Mouse (Mus musculus) cerebellum, adult 2 months (tissue): ENCODE measurements around the gene Mbl2. TPM values are rescaled to one million over a fixed set of nuclear protein-coding genes. Genes with fewer than 3 reads are reported as not detected.
"Not testable (repeated sequence)": the region's sequence is repeated elsewhere in the genome, so short reads cannot be mapped to it uniquely, and the experiment has no call there.

Experiments
- DNase-seq, 2 experiments: peaks; one replicate each; pipeline ENCODE4 v3.0.0; 2021
- H3K27ac ChIP-seq: fragments of 200-500 bp; 2 replicates; pipeline ENCODE4 v1.5.1; 2012; ENCODE audit warnings: low read length, control low read depth, inconsistent platforms; ENCODE audit not compliant: insufficient read depth
- H3K27me3 ChIP-seq: fragments of 200-500 bp; 2 replicates; pipeline ENCODE4 v1.6.1; 2012; ENCODE audit warnings: inconsistent platforms, mild to moderate bottlenecking, low read length, moderate library complexity; ENCODE audit not compliant: control insufficient read depth, insufficient read depth
- H3K4me1 ChIP-seq: fragments of 200-500 bp; 2 replicates; pipeline ENCODE4 v1.6.1; 2011; ENCODE audit warnings: low read length; ENCODE audit not compliant: control insufficient read depth, insufficient read depth
- H3K4me3 ChIP-seq: fragments of 200-500 bp; replicated peaks from 2 replicates; pipeline ENCODE3; 2011; ENCODE audit warnings: mild to moderate bottlenecking, low read depth, low read length, control low read depth; ENCODE audit not compliant: insufficient read depth
- CTCF ChIP-seq: fragments of 200-500 bp; IDR thresholded peaks from 2 replicates; pipeline ENCODE4 v1.5.1; 2011; ENCODE audit warnings: low read depth, mild to moderate bottlenecking, control low read depth, low read length, moderate library complexity, borderline replicate concordance; ENCODE audit not compliant: insufficient read depth
- POLR2A ChIP-seq: fragments of 200-500 bp; IDR thresholded peaks from 2 replicates; pipeline ENCODE4 v1.6.1; 2011; ENCODE audit warnings: low read length, control low read depth, borderline replicate concordance; ENCODE audit not compliant: insufficient read depth
- WGBS: fragments of 180-500 bp; shearing (Covaris S2); methylation state at CpG from one replicate; pipeline ENCODE4 v1.1.7; 2018; 5-methylcytosine and 5-hydroxymethylcytosine counted together
- polyA plus RNA-seq: library from polyadenylated mRNA; depleted of rRNA; stranded (reverse); fragments of >200 nt; gene quantifications from 2 replicates; pipeline ENCODE4 v1.2.3, GENCODE M21; 2012

The Mbl2 gene
- polyA plus RNA-seq, 1 experiment, result 0.16 TPM

DNA sequence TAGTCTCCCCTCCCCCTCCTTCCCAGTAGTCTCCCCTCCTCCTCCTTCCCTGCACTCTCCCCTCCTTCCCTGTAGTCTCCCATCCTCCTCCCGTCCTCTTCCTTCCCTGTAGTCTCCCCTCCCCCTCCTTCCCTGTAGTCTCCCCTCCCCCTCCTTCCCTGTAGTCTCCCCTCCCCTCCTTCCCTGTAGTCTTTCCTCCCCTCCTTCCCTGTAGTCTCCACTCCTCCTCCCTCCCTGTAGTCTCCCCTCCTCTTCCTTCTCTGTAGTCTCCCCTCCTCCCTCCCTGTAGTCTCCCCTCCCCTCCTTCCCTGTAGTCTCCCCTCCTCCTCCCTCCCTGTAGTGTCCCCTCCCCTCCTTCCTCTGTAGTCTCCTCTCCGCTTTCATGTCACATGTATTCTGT is 18.7 kb upstream of the Mbl2 start:
- Histone ChIP-seq H3K4me1 (no peaks in the 10 kb centered on the region), H3K27me3 (no peaks in the 10 kb centered on the region), H3K4me3 (no peak overlapping the region), H3K27ac (no peak overlapping the region)
- DNase-seq, result no peak
- TF ChIP-seq CTCF, result no peak
- no peak for TF ChIP-seq POLR2A
- WGBS, result 16% methylated on average over 2 of the region's 2 CpGs

DNA sequence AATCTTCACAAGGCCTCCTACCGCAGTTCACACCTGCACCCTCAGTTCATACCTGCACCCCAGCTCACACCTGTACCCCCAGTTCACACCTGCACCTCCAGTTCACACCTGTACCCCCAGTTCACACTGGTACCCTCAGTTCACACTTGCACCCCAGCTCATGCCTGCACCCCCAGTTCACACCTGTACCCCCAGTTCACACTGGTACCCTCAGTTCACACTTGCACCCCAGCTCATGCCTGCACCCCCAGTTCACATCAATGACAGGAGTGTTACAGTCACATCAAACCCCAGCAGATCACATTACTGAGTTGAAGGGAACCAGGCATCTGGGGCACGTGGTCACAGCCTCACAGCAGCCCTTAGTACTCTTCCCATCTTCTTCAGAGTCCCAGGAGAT is 17.0 kb upstream of the Mbl2 start:
- 58% methylated on average over 2 of the region's 2 CpGs for WGBS
- DNase-seq, result not testable (repeated sequence)

DNA sequence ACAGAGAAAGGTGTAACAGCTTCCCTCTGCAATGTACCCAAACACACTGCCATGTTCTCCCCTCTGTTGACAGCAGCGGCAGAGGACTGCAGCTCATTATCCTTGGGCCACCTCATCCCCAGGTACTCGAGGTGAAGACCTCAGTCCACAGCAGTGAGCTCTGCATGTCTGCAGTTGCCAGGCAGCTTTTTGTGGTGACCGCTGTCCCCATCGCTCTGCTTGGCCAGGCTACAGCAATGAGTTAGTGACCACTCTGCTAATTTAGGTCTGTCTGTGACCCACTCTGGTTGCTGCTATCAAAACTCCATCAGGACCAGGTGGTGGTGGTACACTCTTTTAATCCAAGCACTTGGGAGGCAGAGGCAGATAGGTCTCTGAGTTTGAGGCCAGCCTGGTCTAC is 16.6 kb upstream of the Mbl2 start:
- WGBS, result 76% methylated on average over 4 of the region's 4 CpGs
- no peak for DNase-seq
- H3K27ac ChIP-seq, result 0 out of 2 replicates have a peak overlapping the region, but pooled peaks have one; percentile 21
- no peaks in the 10 kb centered on the region for H3K27me3 ChIP-seq
- H3K4me1 ChIP-seq, result no peaks in the 10 kb centered on the region
- TF ChIP-seq POLR2A (no peak), CTCF (no peak)
- no peak overlapping the region for H3K4me3 ChIP-seq

More for the DNA sequence above, 17.0 kb upstream of the Mbl2 start:
- not testable (repeated sequence) for H3K27me3 ChIP-seq, H3K4me1 ChIP-seq, H3K4me3 ChIP-seq, H3K27ac ChIP-seq

DNA sequence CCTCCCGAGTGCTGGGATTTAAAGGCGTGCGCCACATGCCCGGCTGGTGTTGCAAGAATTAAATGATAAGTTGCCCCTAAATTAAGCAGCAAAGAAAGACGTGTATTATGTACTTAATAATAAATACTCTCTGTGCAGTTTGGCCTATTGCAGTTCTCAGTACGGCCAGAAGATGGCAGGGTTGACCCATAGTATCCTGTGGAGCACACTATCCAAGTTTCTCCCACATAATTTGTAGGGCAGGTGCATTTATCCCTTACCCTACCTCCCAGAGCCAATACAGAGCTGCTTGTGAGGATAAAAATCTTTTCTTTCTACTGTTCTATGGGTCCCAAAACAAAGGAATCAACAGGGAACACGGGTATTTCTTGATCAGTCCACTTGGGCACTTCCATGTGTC is 15.4 kb upstream of the Mbl2 start:
- Histone ChIP-seq H3K4me1 (no peaks in the 10 kb centered on the region), H3K27ac (no peak overlapping the region), H3K27me3 (no peaks in the 10 kb centered on the region), H3K4me3 (no peak overlapping the region)
- peak; percentile 22 to 41 for DNase-seq
- WGBS, result 27% methylated on average over 7 of the region's 7 CpGs
- peak; percentile 65 for TF ChIP-seq CTCF
- no peak for TF ChIP-seq POLR2A

DNA sequence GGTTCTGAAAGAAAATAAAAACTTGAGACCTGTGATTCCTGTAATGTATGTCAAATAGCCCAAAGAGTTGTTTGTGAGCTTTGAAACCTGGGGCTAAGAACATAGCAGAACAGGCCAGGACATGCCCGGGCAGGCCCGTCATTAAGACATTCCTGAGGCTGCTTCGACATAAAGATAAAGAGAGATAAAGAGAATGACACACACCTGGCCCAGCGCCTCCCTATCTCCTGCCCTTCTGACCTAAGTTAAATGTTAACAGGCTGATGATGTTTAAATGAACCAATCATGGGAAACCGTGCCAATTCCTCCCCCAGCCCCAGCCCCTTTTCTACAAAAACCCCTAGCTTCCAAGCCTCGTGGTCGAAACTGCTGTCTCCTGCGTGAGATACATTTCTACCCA is 10.1 kb upstream of the Mbl2 start:
- not testable (repeated sequence) for DNase-seq, H3K4me3 ChIP-seq, H3K4me1 ChIP-seq, H3K27ac ChIP-seq, H3K27me3 ChIP-seq
- 82% methylated on average over 8 of the region's 8 CpGs for WGBS

- no peak overlapping the region for H3K27ac ChIP-seq
- no peak overlapping the region for H3K4me3 ChIP-seq
- H3K27me3 ChIP-seq, result no peaks in the 10 kb centered on the region
- WGBS, result 86% methylated on average over 3 of the region's 3 CpGs
- DNase-seq, result no peak
- H3K4me1 ChIP-seq, result no peaks in the 10 kb centered on the region
- TF ChIP-seq CTCF, result no peak
- no peak for TF ChIP-seq POLR2A
Measured at GRCm38 (mm10) chr19:30229477-30229876, 3.3 kb upstream of the Mbl2 start.

GRCm38 (mm10) chr19:30234416-30234815 is 1.7 kb downstream of the Mbl2 start:
- DNase-seq, result no peak
- H3K4me1 ChIP-seq, result no peaks in the 10 kb centered on the region
- no peak for TF ChIP-seq CTCF
- no peak for TF ChIP-seq POLR2A
- H3K27me3 ChIP-seq, result no peaks in the 10 kb centered on the region
- 82% methylated on average over 8 of the region's 8 CpGs for WGBS
- no peak overlapping the region for H3K27ac ChIP-seq
- no peak overlapping the region for H3K4me3 ChIP-seq

- Histone ChIP-seq H3K4me1 (no peaks in the 10 kb centered on the region), H3K27me3 (no peaks in the 10 kb centered on the region; the same call in 1 of the 2 replicates), H3K27ac (no peak overlapping the region), H3K4me3 (no peak overlapping the region)
- no peak for DNase-seq
- 21% methylated on average over 11 of the region's 11 CpGs for WGBS
- TF ChIP-seq CTCF (0 out of 2 replicates have a peak, but pooled peaks have one; percentile 4), POLR2A (no peak)
Measured at GRCm38 (mm10) chr19:30247359-30247758, 14.6 kb downstream of the Mbl2 start.

DNA sequence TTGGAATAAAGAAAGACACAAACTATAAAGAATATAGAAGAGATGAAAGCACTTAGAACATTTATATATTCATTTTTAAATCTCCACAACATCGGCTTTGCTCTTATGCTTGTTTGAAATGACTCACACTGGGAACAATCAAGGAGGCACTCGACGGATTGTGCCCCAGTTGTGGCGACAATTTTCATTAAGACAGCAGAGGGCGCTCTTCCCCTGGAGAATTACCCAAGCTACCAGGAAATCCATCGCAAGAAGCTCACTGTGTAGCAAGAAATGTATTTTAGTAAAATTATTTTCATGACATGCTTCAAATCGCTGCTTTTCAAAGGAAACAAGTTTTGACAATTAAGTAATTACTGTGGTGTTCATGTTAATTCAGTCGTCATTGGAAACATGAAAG is 16.1 kb downstream of the Mbl2 start:
- H3K4me1 ChIP-seq, result no peaks in the 10 kb centered on the region
- DNase-seq, result peak; percentile 23 to 30
- no peaks in the 10 kb centered on the region; the same call in 1 of the 2 replicates for H3K27me3 ChIP-seq
- H3K27ac ChIP-seq, result no peak overlapping the region
- WGBS, result 6% methylated on average over 8 of the region's 8 CpGs
- TF ChIP-seq CTCF (peak; percentile 62), POLR2A (no peak)
- no peak overlapping the region for H3K4me3 ChIP-seq
